Mouse (Mus musculus): Measurements from ENCODE around the gene Rbm7. TPM values are rescaled to one million over a fixed set of nuclear protein-coding genes. Genes with fewer than 3 reads are reported as not detected.
"Not testable (repeated sequence)": the region's sequence is repeated elsewhere in the genome, so short reads cannot be mapped to it uniquely, and the experiment has no call there.

Rbm7 gene
- total RNA-seq, 2 experiments from 2014 or later: 12.6 to 12.7 TPM

DNA sequence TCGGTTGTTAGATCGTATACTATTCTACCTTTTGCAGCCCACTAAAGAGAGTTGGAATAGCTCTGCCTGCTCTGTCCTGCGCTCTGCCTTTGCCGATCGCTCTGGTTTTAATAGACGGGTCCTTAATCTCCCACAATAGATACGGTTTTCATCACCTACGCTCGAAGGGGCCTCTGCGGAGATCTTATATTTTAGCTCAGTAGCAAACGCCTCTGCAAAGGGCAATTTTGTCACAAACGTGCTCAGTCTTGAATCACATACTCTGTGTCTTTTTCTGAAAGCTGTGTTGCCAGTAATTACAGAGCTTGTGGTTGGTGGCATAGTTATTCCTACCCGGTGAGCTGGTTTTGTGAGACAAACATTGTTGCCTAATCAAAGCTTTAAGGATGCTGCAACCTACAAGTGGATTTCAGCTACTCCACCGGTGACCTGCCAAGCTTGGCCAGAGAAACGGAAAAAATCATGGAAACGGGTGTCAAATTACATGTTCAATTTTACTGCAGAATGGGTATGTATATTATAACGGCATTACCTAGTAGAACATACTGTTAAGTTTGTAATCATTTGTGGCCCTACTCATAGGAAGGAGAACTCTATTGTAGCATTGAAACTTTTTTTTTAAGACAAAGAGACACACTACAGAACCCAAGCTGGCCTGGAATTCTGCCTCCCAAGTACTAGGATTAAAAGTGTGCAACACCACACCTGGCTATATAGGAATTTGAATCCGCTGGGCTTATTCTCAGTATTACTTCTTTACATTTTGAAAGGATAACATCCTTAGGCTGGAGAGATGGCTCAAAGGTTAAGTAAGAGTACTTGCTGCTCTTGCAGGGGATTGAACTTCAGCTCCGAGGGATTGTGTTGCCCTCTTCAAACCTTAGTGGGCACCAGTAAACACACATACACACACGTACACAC is 13.6 kb downstream of the Rbm7 start:
- intact Hi-C loops (cut with DNase I): loop anchor here (2.0 kb wide), 1 partner anchor 13 kb away; the partner anchor contains the start of genes Gm5617 and Rbm7
- DNase-seq: no peak

DNA sequence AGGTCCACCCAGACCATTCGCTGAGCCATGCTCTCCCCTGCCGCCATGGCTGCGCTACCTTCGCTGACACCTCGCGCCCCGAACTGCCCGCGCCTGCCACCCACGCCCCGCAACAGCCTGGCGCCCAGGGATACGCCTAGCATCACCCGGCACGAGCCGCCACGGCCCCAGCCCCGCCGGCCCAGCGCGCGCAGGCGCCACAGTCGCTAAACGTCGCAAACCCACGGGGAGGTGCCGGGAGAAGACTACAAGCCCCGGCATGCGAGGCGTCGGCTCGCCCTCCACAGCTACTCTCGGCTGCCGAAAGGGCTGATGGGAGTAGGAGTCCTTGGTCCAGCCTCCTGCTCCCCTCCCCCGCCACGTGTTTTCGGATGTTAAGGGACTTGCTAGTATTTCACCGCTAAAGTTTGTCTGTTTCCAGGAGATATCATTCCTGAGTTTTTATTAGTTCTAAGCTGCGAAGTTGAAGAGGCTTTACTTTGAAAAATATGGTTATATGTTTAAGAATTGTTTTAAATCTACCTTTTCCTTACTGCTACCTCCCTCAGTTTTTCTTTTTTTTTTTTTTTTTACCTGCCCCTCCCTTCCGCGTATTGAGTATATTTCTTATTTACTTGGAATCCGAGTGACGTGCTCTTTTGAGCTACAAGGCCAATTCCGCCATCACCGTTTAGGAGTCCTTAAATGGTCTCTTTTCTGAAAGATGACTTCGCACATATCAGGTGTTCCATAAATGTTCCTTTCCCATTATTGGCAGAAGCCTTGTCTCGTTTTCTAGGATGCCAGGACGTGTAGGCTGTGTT is 14.5 kb downstream of the Rbm7 start, which contains the start of gene Rexo2:
Rexo2 (minus strand) TSS at position 213 of the 803 bp plus-strand sequence.
- peak; percentile 85 to 92 for DNase-seq
- intact Hi-C loops (cut with DNase I): loop anchor here (2.0 kb wide), 1 partner anchor 14 kb away; the partner anchor contains the start of genes Gm5617 and Rbm7

DNA sequence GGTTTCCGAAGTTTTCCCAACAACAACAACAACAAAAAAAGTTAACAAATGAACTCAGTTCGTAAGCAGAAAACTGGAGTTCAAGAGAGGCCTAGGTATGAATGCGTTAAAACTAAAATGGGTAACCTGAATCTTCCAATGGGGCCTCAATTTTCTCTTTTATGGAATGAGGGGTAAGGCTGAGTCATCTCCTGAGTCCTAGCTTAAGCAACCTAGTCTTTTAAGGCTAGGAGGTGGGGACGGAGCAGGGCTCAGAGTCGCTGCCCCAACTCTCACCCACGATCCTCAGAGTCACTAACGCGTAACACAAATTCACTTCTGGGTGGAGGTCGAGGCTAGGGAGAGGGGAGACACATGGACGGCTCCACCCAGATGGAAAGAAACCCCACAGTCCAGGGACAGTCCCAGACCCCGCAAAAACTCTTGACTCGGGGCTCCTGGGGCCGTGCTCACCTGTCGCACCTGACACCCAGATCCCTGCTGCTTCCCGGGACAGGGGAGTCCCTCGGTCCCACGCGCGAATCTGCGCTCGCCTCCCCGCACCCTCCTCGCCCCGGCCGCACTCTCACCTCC is 15.2 kb downstream of the Rbm7 start:
- DNase-seq: no peak
- intact Hi-C loops (cut with DNase I): loop anchor here (2.0 to 10.0 kb wide), 2 partner anchors 15 to 485 kb away; partner anchors contain the start of genes Gm5617, Htr3b and Rbm7

DNA sequence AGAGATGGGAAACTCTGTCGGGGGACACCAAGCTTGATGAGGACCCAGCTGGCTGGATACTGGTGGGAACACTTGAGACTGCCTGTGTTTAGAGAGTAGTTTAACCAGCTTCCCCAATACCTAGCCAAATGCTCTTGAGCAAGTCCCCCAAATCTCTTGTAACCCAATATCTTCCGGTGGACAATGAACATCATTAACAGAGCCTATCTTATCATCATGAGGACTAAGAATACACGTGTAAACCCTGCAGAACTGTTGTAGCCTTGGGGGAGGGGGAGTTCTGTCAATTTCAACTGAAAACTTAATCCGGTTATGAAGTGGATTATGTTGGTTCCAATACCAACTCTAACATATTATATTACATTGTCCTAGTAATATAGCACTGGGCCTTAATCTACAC is 16.3 kb downstream of the Rbm7 start:
- no peak for DNase-seq
- intact Hi-C loops (cut with DNase I): loop anchor here (10.0 kb wide), 1 partner anchor 486 kb away; the partner anchor contains the start of gene Htr3b

DNA sequence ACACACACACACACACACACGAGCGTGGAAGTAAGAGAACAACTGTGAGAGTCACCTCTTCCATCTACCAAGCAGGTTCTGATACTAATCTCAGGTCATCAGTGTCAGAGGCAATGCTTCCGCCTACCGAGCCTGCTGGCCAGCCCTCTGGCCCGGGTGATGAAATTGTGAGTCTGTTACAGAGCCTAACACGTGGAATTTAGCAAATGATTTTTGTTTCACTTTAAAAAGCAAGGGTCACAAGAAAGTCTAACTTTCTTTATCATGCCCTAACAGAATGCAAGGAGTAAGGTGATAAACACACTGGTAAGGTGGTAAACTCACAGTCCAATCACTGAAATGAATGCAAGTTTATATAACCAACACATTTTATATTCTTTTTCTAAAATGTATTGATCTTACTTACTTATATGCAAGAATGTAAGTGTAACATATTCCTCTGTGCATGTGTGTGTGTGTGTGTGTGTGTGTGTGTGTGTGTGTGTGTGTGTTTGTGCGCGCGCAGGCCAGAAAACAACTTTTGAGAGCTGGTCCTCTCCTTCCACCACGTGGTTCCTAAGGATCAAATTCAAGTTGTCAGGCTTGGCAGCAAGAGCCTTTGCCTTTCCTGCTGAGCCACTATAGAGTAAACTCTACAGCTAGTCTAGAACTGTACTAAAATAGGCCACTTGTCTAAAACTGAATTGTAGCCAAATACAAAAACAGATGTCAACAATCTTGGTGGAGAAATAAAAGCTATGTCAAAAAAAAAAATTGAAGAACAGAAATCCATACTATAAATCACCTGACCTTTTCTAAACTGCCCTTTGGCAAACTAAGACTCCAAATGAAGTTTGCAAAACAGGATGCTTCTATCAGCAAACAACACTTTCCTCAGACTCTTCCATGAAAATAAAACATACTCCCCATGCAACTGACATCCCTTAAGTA is 18.6 kb downstream of the Rbm7 start:
- no peak for DNase-seq
- intact Hi-C loops (cut with DNase I): loop anchor here (10.0 kb wide), 1 partner anchor 488 kb away; the partner anchor contains the start of gene Htr3b

DNA sequence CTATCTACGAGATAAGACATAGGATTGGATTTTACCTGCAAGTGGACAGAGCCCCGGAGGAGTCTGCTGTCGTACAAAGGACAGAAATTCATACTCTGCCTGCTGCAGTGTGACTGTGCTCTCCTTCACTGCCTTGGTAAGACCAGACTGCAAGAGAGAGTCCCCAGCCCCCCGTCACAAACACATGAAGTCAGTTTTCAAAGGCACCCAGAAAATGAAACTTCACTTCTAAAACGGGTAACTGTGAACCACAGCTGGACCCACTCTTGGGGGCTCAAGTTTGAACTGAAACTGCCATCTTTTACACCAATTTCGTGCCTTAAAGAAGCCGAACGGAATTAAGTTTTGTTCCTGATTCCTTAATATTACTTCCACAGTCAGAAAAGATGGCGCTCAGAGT is 20.7 kb downstream of the Rbm7 start:
- intact Hi-C loops (cut with DNase I): loop anchor here (10.0 kb wide), 1 partner anchor 490 kb away; the partner anchor contains the start of gene Htr3b
- no peak for DNase-seq

DNA sequence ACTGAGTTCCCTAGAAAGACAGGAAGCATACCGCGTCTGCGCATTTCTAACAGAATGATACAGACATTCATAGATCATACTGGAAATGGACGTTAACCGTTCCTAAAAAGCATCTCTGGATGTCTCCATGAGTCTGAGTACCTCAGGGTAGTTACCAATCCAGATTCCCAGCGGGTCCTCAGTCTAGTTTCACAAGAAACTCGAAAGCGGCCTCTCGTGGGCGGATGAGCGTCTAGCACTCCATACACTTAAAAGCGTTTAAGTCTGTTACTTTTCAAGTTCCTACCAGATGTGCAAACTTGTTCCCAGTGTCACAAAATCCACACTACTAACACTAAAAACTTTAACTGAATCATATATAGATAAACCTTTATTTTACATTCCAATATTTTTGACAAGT is 22.0 kb downstream of the Rbm7 start:
- no peak for DNase-seq
- intact Hi-C loops (cut with DNase I): loop anchor here (10.0 kb wide), 1 partner anchor 492 kb away; the partner anchor contains the start of gene Htr3b

DNA sequence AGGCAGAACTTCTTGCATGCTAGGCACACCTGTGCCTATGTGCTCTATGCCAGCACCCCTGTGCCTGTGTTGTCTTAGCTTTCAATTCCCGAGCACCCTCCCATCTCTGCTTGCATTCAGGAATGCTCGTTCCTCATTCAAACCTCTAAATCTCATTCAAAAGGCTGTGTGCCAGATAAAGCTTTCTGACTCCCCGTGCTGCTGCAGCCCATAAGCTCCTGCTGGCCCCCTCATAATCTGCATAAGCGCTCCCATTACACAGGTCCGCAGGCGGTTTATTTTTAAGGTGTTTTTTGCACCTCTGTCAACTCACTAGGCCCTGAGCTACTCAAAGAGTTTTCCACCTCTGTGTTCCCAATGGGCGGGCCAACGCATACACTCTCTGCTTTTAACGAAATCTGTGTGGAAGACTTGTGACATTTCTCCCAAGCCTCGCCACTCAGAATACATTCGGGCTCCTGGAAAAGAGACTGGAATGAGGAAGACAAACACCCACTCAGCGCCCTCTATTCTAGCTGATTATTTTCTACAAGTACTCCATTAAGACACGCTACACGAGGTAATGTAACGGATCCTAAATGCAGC is 22.6 kb downstream of the Rbm7 start:
- intact Hi-C loops (cut with DNase I): loop anchor here (10.0 kb wide), 1 partner anchor 492 kb away; the partner anchor contains the start of gene Htr3b
- no peak for DNase-seq

DNA sequence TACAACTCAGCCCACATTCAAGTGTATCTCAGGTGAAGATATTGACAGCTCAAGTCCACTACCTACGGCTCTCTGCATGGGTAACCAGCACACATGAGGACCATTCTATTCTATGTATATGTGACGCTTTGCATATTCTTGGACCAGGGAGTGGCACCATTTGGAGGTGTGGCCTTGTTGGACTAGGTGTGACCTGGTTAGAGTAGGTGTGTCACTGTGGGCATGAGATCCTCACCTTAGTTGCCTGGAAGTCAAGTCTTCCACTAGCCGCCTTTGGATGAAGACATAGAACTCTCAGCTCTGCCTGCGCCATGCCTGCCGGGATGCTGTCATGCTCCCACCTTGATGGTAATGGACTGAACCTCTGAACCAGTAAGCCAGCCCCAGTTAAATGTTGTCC is 27.6 kb downstream of the Rbm7 start:
- not testable (repeated sequence) for DNase-seq
- intact Hi-C loops (cut with DNase I): loop anchor here (5.0 to 10.0 kb wide), 3 partner anchors 95 to 203 kb away; no protein-coding TSS in a partner anchor

DNA sequence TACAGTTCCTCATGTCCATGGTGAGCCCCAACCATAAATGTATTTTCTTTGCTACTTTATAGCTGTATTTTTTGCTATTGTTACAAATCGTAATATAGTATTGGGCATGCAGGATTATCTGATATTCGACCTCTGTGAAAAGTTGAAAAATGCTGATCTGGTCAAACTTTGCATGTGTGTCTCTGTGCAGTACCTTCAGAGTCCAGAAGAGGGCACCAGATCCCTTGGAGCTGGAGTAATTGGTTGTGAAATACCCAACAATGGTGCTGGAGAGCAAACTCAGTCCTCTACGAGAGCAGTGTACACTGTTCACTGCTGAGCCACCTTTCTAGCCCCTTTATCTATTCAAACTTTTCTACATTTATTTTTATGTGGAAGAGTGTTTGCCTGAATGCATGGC is 28.3 kb downstream of the Rbm7 start:
- peak; percentile 42 to 68 for DNase-seq
- intact Hi-C loops (cut with DNase I): loop anchor here (5.0 to 10.0 kb wide), 3 partner anchors 95 to 202 kb away; no protein-coding TSS in a partner anchor

DNA sequence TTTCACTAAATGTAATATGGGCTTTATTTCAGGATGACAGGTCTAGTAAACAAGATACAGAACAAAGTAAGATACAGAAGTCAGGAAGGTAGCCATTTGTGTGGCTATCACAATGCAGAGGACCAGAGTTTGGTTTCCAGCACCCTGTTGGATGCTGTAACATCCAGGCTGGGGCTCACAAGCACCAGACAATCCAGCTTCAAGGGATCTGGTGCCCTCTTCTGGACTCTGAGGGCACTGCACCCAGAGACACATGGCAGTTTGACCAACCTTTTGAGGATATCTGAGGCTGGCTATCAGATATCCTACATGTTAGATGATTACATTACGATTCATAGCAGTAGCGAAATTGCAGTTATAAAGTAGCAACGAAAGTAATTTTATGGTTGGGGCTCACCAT is 29.4 kb downstream of the Rbm7 start:
- DNase-seq: no peak
- intact Hi-C loops (cut with DNase I): loop anchor here (5.0 to 10.0 kb wide), 3 partner anchors 97 to 201 kb away; no protein-coding TSS in a partner anchor

DNA sequence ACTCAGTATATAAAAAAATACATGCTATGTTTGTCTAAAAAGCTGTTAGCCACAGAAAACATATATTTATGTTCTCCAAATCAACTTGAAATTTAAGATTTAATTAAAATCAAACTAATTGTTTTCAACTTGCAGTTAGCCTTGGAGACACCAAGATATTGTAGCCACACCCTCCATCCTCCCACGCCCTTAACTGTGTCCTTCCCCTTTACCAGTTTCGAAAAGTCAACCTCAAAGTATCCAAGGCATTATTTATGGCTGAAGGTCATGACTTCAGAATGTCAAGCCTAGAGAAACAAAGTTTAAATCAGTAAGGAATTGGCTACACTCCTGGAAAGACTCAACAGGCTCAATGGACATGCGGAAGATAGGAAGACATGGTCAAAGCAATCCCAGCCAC is 33.6 kb downstream of the Rbm7 start:
- no peak for DNase-seq
- intact Hi-C loops (cut with DNase I): loop anchor here (10.0 kb wide), 1 partner anchor 197 kb away; no protein-coding TSS in a partner anchor

DNA sequence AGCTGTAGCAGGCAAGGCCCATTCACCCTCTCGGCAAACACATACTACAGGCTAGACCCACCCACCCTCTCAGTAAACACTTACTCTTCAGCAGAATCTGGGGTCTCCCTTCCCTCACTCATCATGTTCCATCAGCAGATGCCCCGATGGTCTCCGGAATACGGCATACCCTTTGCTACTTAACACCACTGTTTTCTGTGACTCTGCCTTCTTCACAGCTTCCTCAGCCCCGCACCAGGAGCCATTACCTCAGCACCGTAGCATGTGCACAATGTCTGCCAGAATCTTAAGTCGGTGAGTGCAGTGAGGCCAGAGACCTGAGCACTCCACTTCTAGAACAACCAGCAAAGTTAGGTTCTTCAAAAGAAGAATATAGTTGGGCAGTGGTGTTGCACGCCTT is 34.4 kb downstream of the Rbm7 start:
- intact Hi-C loops (cut with DNase I): loop anchor here (10.0 kb wide), 1 partner anchor 196 kb away; no protein-coding TSS in a partner anchor
- DNase-seq: no peak

DNA sequence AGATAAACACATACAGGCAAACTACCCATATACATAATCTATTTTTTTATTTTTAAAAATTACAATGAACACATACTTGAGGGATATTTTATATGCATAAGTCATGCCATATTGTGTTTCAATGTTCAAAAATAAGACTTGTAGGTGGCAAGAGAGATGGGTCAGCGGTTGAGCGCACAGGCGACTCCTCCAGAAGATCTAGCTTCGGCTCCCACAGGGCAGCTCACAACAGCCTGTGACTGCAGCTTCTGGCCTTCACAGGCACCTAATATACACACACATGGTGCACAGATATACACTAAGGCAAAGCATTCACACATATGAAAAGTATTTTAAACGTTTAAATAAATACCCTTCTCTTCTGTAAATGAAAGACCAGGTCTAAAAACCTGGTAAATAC is 35.7 kb downstream of the Rbm7 start:
- no peak for DNase-seq
- intact Hi-C loops (cut with DNase I): loop anchor here (10.0 kb wide), 1 partner anchor 155 kb away; no protein-coding TSS in a partner anchor

DNA sequence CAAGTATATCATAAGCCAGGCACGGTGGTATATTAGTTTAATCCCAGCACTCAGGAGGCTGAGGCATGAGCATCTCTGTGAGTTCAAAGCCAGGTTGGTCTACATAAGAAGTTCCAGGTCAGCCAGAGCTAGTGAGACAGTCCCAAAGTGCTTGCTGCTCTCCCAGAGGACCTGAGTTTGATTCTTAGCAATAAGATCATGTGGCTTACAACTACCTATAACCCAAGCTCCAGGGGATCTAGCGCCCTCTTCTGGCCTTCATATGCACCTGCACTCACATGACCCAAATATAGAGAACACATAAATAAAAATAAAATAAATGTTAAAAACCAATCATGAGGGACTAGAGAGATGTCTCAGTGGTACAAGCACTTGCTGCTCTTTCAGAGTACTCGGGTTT is 36.2 kb downstream of the Rbm7 start:
- DNase-seq: no peak
- intact Hi-C loops (cut with DNase I): loop anchor here (10.0 kb wide), 1 partner anchor 156 kb away; no protein-coding TSS in a partner anchor

DNA sequence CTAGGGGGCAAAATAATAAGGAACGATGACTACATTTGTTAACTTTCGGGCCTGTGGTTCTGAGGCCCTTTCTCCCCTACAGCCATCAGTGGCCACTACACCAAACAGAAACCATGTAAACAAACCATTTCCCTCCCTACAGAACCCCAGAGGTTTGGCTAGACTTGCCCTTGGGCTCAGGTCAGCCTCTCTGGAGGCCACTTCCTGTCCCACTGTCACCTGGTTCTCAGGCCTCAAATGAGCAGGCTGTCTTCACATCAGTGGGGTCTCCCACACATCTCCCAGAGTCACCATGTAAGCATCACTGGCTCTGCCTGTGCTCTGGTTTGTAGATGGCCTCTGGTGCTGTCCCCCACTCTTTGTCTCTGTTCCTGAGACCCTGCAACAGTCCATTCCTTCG is 39.1 kb downstream of the Rbm7 start:
- intact Hi-C loops (cut with DNase I): loop anchor here (10.0 kb wide), 1 partner anchor 159 kb away; no protein-coding TSS in a partner anchor
- no peak for DNase-seq

DNA sequence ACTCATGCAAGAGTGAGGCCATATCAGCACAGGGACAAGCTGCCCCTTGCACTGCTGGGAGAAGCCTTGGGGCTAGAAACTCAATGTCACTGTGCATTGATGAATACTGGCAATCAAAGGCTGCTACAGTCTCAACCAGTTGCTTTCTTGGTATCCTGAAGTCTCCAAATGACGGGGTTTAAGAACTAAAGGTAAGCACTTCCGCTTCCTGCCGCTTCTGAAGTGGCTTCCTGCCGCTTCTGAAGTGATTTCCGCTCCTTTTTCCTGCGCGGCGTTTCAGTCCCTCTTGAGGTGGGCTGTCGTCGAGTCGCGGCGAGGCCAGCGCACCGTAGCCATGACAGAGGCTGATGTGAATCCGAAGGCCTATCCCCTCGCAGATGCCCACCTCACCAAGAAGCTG is 45.0 kb downstream of the Rbm7 start:
- intact Hi-C loops (cut with DNase I): loop anchor here (10.0 kb wide), 1 partner anchor 165 kb away; no protein-coding TSS in a partner anchor
- no peak for DNase-seq

DNA sequence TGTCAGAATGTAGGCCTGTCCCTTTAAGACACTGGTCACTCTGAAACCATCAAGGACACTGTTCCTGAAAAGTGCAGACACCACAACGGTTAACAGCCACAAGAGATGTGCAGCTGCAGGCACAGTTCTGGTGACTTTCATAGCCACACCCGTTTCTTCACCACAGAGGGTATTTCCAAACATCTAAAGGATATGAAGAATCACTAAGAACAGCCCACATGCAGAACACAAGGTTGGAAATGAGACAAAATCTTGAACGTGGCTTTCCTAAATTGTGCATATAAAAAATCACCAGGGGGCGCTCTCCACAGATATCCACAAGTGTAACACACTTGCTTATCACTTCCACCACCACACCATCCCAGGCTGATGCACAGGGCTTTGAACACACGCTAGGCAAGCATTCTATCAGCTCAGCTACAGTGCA is 47.3 kb downstream of the Rbm7 start:
- no peak for DNase-seq
- intact Hi-C loops (cut with DNase I): loop anchor here (5.0 kb wide), 1 partner anchor 115 kb away; no protein-coding TSS in a partner anchor

Data from gastrocnemius, postnatal 36 days (tissue).